Mouse (Mus musculus) embryonic fibroblast, embryonic 13.5 days (primary cell): Measurements from ENCODE around the gene Epb42. TPM values are rescaled to one million over a fixed set of nuclear protein-coding genes. Genes with fewer than 3 reads are reported as not detected.
A peak's percentile ranks its signal among the peaks of the same experiment; 100 is the strongest.

Source experiments
- H3K27ac ChIP-seq: 2 replicates; pipeline ENCODE4 v1.5.1; 2012; ENCODE audit warnings: low read length, control low read depth, inconsistent platforms; ENCODE audit not compliant: insufficient read depth
- H3K4me1 ChIP-seq: 2 replicates; pipeline ENCODE4 v1.6.1; 2011; ENCODE audit warnings: low read length; ENCODE audit not compliant: control insufficient read depth, insufficient read depth
- H3K4me3 ChIP-seq: 2 replicates; pipeline ENCODE4 v1.5.1; 2011; ENCODE audit warnings: mild to moderate bottlenecking, control low read depth, low read length; ENCODE audit not compliant: insufficient read depth
- CTCF ChIP-seq: IDR thresholded peaks from 2 replicates; pipeline ENCODE4 v1.5.1; 2011; ENCODE audit warnings: mild to moderate bottlenecking, control low read depth, low read length, moderate library complexity, borderline replicate concordance; ENCODE audit not compliant: insufficient read depth
- POLR2A ChIP-seq: IDR thresholded peaks from 2 replicates; pipeline ENCODE4 v1.6.1; 2011; ENCODE audit warnings: low read depth, mild to moderate bottlenecking, control low read depth, low read length, moderate library complexity
- polyA plus RNA-seq: library from polyadenylated mRNA; stranded (reverse); fragments of >200 nt; gene quantifications from 2 replicates; pipeline ENCODE4 v1.2.4, GENCODE M21; 2011; ENCODE audit warnings: low read depth; ENCODE audit not compliant: missing spikeins, insufficient read length

The Epb42 gene
- polyA plus RNA-seq, 1 experiment, result not detected

DNA sequence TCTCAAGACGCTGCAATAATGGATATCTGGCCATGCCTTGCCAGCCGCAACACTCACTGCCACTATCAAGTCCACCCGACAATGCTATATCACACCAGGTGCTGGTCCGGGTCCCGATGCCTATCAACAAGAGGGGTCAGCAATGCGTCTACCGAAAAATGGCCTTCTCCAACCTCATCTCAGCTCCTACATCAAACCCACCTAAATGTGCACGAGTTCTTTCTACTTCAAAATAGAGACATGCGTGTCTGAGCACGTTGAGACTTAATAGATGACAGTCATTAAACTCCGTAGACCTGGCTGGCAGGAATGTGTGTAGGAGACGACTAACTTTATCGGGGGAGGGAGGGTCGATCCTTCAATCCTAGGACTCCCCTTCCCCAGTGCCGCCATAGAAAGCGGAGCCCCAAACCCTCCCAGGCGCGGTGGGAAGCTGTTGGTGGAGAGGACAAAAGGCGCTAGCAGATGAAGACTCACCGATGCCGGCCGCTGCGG, 66.8 kb downstream of the Epb42 start:
- Histone ChIP-seq H3K4me3 (peak overlapping the region; percentile 97), H3K27ac (peak overlapping the region; percentile 42), H3K4me1 (no peaks in the 10 kb centered on the region; the same call in 1 of the 2 replicates)
- no peak for TF ChIP-seq POLR2A
- no peak for TF ChIP-seq CTCF

Other genes with a start within 250 kb of the Epb42 start
- 7.1 and 11.1 TPM in 2 replicates for gene Cdan1, start 186.9 kb downstream of the Epb42 start, polyA plus RNA-seq
- gene Ttbk2, start 186.5 kb downstream of the Epb42 start, polyA plus RNA-seq, result 12.3 and 15.7 TPM in 2 replicates
- 24.8 and 25.4 TPM in 2 replicates for gene Ubr1, start 66.4 kb downstream of the Epb42 start, polyA plus RNA-seq
- 5.0 and 8.0 TPM in 2 replicates for gene Tmem62, start 60.1 kb downstream of the Epb42 start, polyA plus RNA-seq
- 31.8 and 37.2 TPM in 2 replicates for gene Ccndbp1, start 28.7 kb downstream of the Epb42 start, polyA plus RNA-seq
- not detected in 2 replicates for gene Tgm5, start 48.8 kb upstream of the Epb42 start, polyA plus RNA-seq
- gene Tgm7, start 72.7 kb upstream of the Epb42 start, polyA plus RNA-seq, result not detected in 2 replicates
- gene Adal, start 103.4 kb upstream of the Epb42 start, polyA plus RNA-seq, result 7.2 and 10.0 TPM in 2 replicates
- gene Lcmt2, start 103.6 kb upstream of the Epb42 start, polyA plus RNA-seq, result 4.4 and 5.5 TPM in 2 replicates
- gene Tubgcp4, start 133.6 kb upstream of the Epb42 start, polyA plus RNA-seq, result 41.5 and 48.2 TPM in 2 replicates
- 10.3 and 10.8 TPM in 2 replicates for gene Zscan29, start 134.1 kb upstream of the Epb42 start, polyA plus RNA-seq
- 54.5 and 61.5 TPM in 2 replicates for gene Trp53bp1, start 234.3 kb upstream of the Epb42 start, polyA plus RNA-seq